Mouse (Mus musculus) embryonic fibroblast, embryonic 13.5 days (primary cell): ENCODE measurements around the gene Arhgap31. TPM values are rescaled to one million over a fixed set of nuclear protein-coding genes. Genes with fewer than 3 reads are reported as not detected.

Experiments
- H3K27ac ChIP-seq: 2 replicates; pipeline ENCODE4 v1.5.1; 2012; ENCODE audit warnings: low read length, control low read depth, inconsistent platforms; ENCODE audit not compliant: insufficient read depth
- H3K4me1 ChIP-seq: 2 replicates; pipeline ENCODE4 v1.6.1; 2011; ENCODE audit warnings: low read length; ENCODE audit not compliant: control insufficient read depth, insufficient read depth
- H3K4me3 ChIP-seq: 2 replicates; pipeline ENCODE4 v1.5.1; 2011; ENCODE audit warnings: mild to moderate bottlenecking, control low read depth, low read length; ENCODE audit not compliant: insufficient read depth
- CTCF ChIP-seq: IDR thresholded peaks from 2 replicates; pipeline ENCODE4 v1.5.1; 2011; ENCODE audit warnings: mild to moderate bottlenecking, control low read depth, low read length, moderate library complexity, borderline replicate concordance; ENCODE audit not compliant: insufficient read depth
- POLR2A ChIP-seq: IDR thresholded peaks from 2 replicates; pipeline ENCODE4 v1.6.1; 2011; ENCODE audit warnings: low read depth, mild to moderate bottlenecking, control low read depth, low read length, moderate library complexity
- polyA plus RNA-seq: library from polyadenylated mRNA; stranded (reverse); fragments of >200 nt; gene quantifications from 2 replicates; pipeline ENCODE4 v1.2.4, GENCODE M21; 2011; ENCODE audit warnings: low read depth; ENCODE audit not compliant: missing spikeins, insufficient read length

Arhgap31 gene
- polyA plus RNA-seq, 1 experiment, result 27.7 TPM

DNA sequence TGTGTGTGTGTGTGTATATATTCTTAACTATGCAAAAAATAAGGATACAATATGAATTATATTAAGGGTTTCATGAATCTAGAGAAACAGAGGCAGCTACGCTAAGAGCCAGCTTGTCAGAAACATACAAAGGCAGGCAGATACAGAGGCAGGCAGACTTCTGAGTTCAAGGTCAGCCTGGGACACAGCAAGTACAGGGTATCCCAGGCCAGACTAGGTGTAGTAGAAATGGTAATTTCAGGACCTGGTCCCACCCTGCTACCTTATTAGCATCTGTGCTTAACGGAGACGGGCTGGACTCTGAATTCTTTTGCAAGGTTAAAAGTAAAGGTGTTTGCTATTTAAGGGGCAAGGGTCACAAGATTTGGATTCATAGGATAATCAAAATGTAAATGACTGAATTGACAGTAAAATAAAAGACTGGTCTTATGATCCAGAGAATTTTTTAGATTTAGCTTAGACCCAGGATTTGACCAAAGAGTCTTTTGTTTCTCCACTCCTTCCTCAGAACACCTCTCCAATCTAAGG, 154.8 kb downstream of the Arhgap31 start, which contains the start of gene Tmem39a:
Tmem39a (plus strand) TSS at position 478 of the 528 bp plus-strand sequence.
- TF ChIP-seq POLR2A (no peak), CTCF (no peak)
- Histone ChIP-seq H3K27ac (no peak within 1 kb of the TSS), H3K4me1 (no peaks in the 10 kb centered on the region; the same call in 1 of the 2 replicates), H3K4me3 (no peak within 1 kb of the TSS)

- Histone ChIP-seq H3K27ac (no peak overlapping the region), H3K4me1 (no peaks in the 10 kb centered on the region; the same call in 1 of the 2 replicates), H3K4me3 (no peak overlapping the region)
- TF ChIP-seq CTCF (no peak), POLR2A (no peak)
Observed at GRCm38 (mm10) chr16:38555988-38556387, 157.1 kb downstream of the Arhgap31 start.

- Histone ChIP-seq H3K27ac (no peak within 1 kb of the TSS), H3K4me1 (no peaks in the 10 kb centered on the region; the same call in none of the 2 replicates), H3K4me3 (peak within 1 kb of the TSS; percentile 64)
- TF ChIP-seq POLR2A (peak; percentile 79), CTCF (no peak)
Observed at GRCm38 (mm10) chr16:38549479-38550396, 163.3 kb downstream of the Arhgap31 start, which contains the start of gene Poglut1. Gene Poglut1 (minus strand): TSS chr16:38550258.

Other genes starting within 250 kb of the Arhgap31 start
- gene Timmdc1, start 190.6 kb downstream of the Arhgap31 start, polyA plus RNA-seq, result 29.0 and 38.0 TPM in 2 replicates
- 64.5 and 67.0 TPM in 2 replicates for gene Poglut1, start 163.0 kb downstream of the Arhgap31 start, polyA plus RNA-seq
- gene Tmem39a, start 154.6 kb downstream of the Arhgap31 start, polyA plus RNA-seq, result 127 and 143 TPM in 2 replicates
- 10.1 and 12.0 TPM in 2 replicates for gene B4galt4, start 29.0 kb upstream of the Arhgap31 start, polyA plus RNA-seq
- 1.5 TPM in 2 replicates for gene Upk1b, start 87.1 kb upstream of the Arhgap31 start, polyA plus RNA-seq
- gene 4930435E12Rik, start 115.5 kb upstream of the Arhgap31 start, polyA plus RNA-seq, result not detected in 2 replicates
- 0.79 and 0.85 TPM in 2 replicates for gene Igsf11, start 179.4 kb upstream of the Arhgap31 start, polyA plus RNA-seq